Mouse (Mus musculus): ENCODE measurements at regions not wholly inside any gene's neighbourhood (a gene's known extent, or its start where the extent isn't known, plus 50 kb on each side); places are given as distances from the start of the nearest gene placed in this dataset.

- no peak for DNase-seq (ENCODE audit: low read depth)
Measured at GRCm38 (mm10) chr1:143071781-143072382, 568.6 kb upstream of the B3galt2 start.

GRCm38 (mm10) chr1:143074999-143075398 is 565.5 kb upstream of the B3galt2 start:
- no peak for DNase-seq (ENCODE audit: low read depth)

GRCm38 (mm10) chr1:143080441-143080840 is 560.0 kb upstream of the B3galt2 start:
- no peak for DNase-seq (ENCODE audit: low read depth)

GRCm38 (mm10) chr1:143096904-143097303 is 543.6 kb upstream of the B3galt2 start:
- no peak for DNase-seq (ENCODE audit: low read depth)

GRCm38 (mm10) chr1:143098307-143098706 is 542.2 kb upstream of the B3galt2 start:
- DNase-seq (ENCODE audit: low read depth), result no peak

GRCm38 (mm10) chr1:143122185-143122584 is 518.3 kb upstream of the B3galt2 start:
- no peak for DNase-seq (ENCODE audit: low read depth)

GRCm38 (mm10) chr1:143130257-143130656 is 510.2 kb upstream of the B3galt2 start:
- DNase-seq (ENCODE audit: low read depth), result no peak

- no peak for DNase-seq (ENCODE audit: low read depth)
Measured at GRCm38 (mm10) chr1:143132806-143133205, 507.7 kb upstream of the B3galt2 start.

GRCm38 (mm10) chr1:143145111-143145984 is 495.1 kb upstream of the B3galt2 start:
- DNase-seq (ENCODE audit: low read depth), result no peak

- DNase-seq (ENCODE audit: low read depth), result no peak
Measured at GRCm38 (mm10) chr1:143171286-143171685, 469.2 kb upstream of the B3galt2 start.

- DNase-seq (ENCODE audit: low read depth), result no peak
Measured at GRCm38 (mm10) chr1:143173836-143174235, 466.6 kb upstream of the B3galt2 start.

GRCm38 (mm10) chr1:143192167-143192793 is 448.2 kb upstream of the B3galt2 start:
- no peak for DNase-seq (ENCODE audit: low read depth)

GRCm38 (mm10) chr1:143200213-143200889 is 440.1 kb upstream of the B3galt2 start:
- no peak for DNase-seq (ENCODE audit: low read depth)

GRCm38 (mm10) chr1:143200971-143201370 is 439.5 kb upstream of the B3galt2 start:
- no peak for DNase-seq (ENCODE audit: low read depth)

- DNase-seq (ENCODE audit: low read depth), result no peak
Measured at GRCm38 (mm10) chr1:143202182-143202581, 438.3 kb upstream of the B3galt2 start.

GRCm38 (mm10) chr1:143204070-143204469 is 436.4 kb upstream of the B3galt2 start:
- DNase-seq (ENCODE audit: low read depth), result no peak

GRCm38 (mm10) chr1:143206995-143207394 is 433.5 kb upstream of the B3galt2 start:
- no peak for DNase-seq (ENCODE audit: low read depth)

- DNase-seq (ENCODE audit: low read depth), result no peak
Measured at GRCm38 (mm10) chr1:143207399-143208065, 432.9 kb upstream of the B3galt2 start.

GRCm38 (mm10) chr1:143217401-143217800 is 423.1 kb upstream of the B3galt2 start:
- DNase-seq (ENCODE audit: low read depth), result no peak

GRCm38 (mm10) chr1:143231969-143232368 is 408.5 kb upstream of the B3galt2 start:
- no peak for DNase-seq (ENCODE audit: low read depth)

- DNase-seq (ENCODE audit: low read depth), result no peak
Measured at GRCm38 (mm10) chr1:143258470-143259215, 381.8 kb upstream of the B3galt2 start.

All from c-Kit-positive CD71-negative TER-119-negative erythroid progenitor cells, embryonic 14.5 days (primary cell).